Mouse (Mus musculus): ENCODE results near the gene St6galnac6. TPM values are rescaled to one million over a fixed set of nuclear protein-coding genes. Genes with fewer than 3 reads are reported as not detected.

St6galnac6 gene
- polyA plus RNA-seq, 1 experiment from 2014 or later, result 21.6 TPM

GRCm38 (mm10) chr2:32642813-32643212, 43.3 kb downstream of the St6galnac6 start:
- no peak for ATAC-seq
- Histone ChIP-seq H3K4me3 (replicated peaks; ENCODE audit: low read length) (no peak overlapping the region), H3K36me3 (ENCODE audit: control insufficient read depth, insufficient read depth) (no peaks in the 10 kb centered on the region), H3K9me3 (ENCODE audit: control insufficient read depth, low read length) (no peaks in the 10 kb centered on the region), H3K4me1 (replicated peaks; ENCODE audit: control insufficient read depth, insufficient read depth, low read length) (no peaks in the 10 kb centered on the region), H3K27ac (ENCODE audit: low read length) (no peak overlapping the region), H3K9ac (replicated peaks; ENCODE audit: low read depth, low read length) (no peak overlapping the region), H3K27me3 (replicated peaks; ENCODE audit: control insufficient read depth, insufficient read depth, low read length) (no peaks in the 10 kb centered on the region), H3K4me2 (ENCODE audit: low read length) (no peak overlapping the region)
- 60% methylated on average over 7 of the region's 7 CpGs for WGBS

- H3K9ac ChIP-seq (replicated peaks; ENCODE audit: low read depth, low read length), result no peak overlapping the region
- H3K4me3 ChIP-seq (replicated peaks; ENCODE audit: low read length), result no peak overlapping the region
- H3K4me1 ChIP-seq (replicated peaks; ENCODE audit: control insufficient read depth, insufficient read depth, low read length), result no peaks in the 10 kb centered on the region
- ATAC-seq, result no peak
- no peak overlapping the region for H3K4me2 ChIP-seq (ENCODE audit: low read length)
- WGBS, result 83% methylated on average over 9 of the region's 9 CpGs
- no peaks in the 10 kb centered on the region for H3K9me3 ChIP-seq (ENCODE audit: control insufficient read depth, low read length)
- H3K27me3 ChIP-seq (replicated peaks; ENCODE audit: control insufficient read depth, insufficient read depth, low read length), result no peaks in the 10 kb centered on the region
- no peaks in the 10 kb centered on the region for H3K36me3 ChIP-seq (ENCODE audit: control insufficient read depth, insufficient read depth)
- no peak overlapping the region for H3K27ac ChIP-seq (ENCODE audit: low read length)
These were observed 44.6 kb downstream of the St6galnac6 start for GRCm38 (mm10) chr2:32644083-32644482.

- WGBS, result 88% methylated on average over 8 of the region's 8 CpGs
- Histone ChIP-seq H3K27me3 (replicated peaks; ENCODE audit: control insufficient read depth, insufficient read depth, low read length) (no peaks in the 10 kb centered on the region), H3K27ac (ENCODE audit: low read length) (no peak overlapping the region), H3K4me1 (replicated peaks; ENCODE audit: control insufficient read depth, insufficient read depth, low read length) (no peaks in the 10 kb centered on the region), H3K4me3 (replicated peaks; ENCODE audit: low read length) (no peak overlapping the region), H3K36me3 (ENCODE audit: control insufficient read depth, insufficient read depth) (no peaks in the 10 kb centered on the region), H3K9me3 (ENCODE audit: control insufficient read depth, low read length) (no peaks in the 10 kb centered on the region), H3K4me2 (ENCODE audit: low read length) (no peak overlapping the region), H3K9ac (replicated peaks; ENCODE audit: low read depth, low read length) (no peak overlapping the region)
- ATAC-seq, result no peak
These were observed 45.4 kb downstream of the St6galnac6 start for GRCm38 (mm10) chr2:32644799-32645475.

GRCm38 (mm10) chr2:32645647-32646046, 46.1 kb downstream of the St6galnac6 start:
- ATAC-seq, result no peak
- H3K36me3 ChIP-seq (ENCODE audit: control insufficient read depth, insufficient read depth), result no peaks in the 10 kb centered on the region
- no peak overlapping the region for H3K4me3 ChIP-seq (replicated peaks; ENCODE audit: low read length)
- 77% methylated on average over 3 of the region's 3 CpGs for WGBS
- no peaks in the 10 kb centered on the region for H3K27me3 ChIP-seq (replicated peaks; ENCODE audit: control insufficient read depth, insufficient read depth, low read length)
- no peak overlapping the region for H3K9ac ChIP-seq (replicated peaks; ENCODE audit: low read depth, low read length)
- no peak overlapping the region for H3K27ac ChIP-seq (ENCODE audit: low read length)
- H3K4me1 ChIP-seq (replicated peaks; ENCODE audit: control insufficient read depth, insufficient read depth, low read length), result no peaks in the 10 kb centered on the region
- H3K4me2 ChIP-seq (ENCODE audit: low read length), result no peak overlapping the region
- H3K9me3 ChIP-seq (ENCODE audit: control insufficient read depth, low read length), result no peaks in the 10 kb centered on the region

- no peak within 1 kb of the TSS for H3K27ac ChIP-seq (ENCODE audit: low read length)
- no peaks in the 10 kb centered on the region for H3K27me3 ChIP-seq (replicated peaks; ENCODE audit: control insufficient read depth, insufficient read depth, low read length)
- ATAC-seq, result no peak
- peak within 1 kb of the TSS; percentile 17 for H3K4me3 ChIP-seq (replicated peaks; ENCODE audit: low read length)
- H3K9me3 ChIP-seq (ENCODE audit: control insufficient read depth, low read length), result no peaks in the 10 kb centered on the region
- no peak within 1 kb of the TSS for H3K9ac ChIP-seq (replicated peaks; ENCODE audit: low read depth, low read length)
- H3K36me3 ChIP-seq (ENCODE audit: control insufficient read depth, insufficient read depth), result no peaks in the 10 kb centered on the region
- no peak within 1 kb of the TSS for H3K4me2 ChIP-seq (ENCODE audit: low read length)
- WGBS, result 64% methylated on average over 31 of the region's 31 CpGs
- H3K4me1 ChIP-seq (replicated peaks; ENCODE audit: control insufficient read depth, insufficient read depth, low read length), result no peaks in the 10 kb centered on the region
These were observed 47.0 kb downstream of the St6galnac6 start, which contains the start of gene Eng for GRCm38 (mm10) chr2:32646379-32647056. Eng (plus strand) TSS chr2:32646595.

- H3K9ac ChIP-seq (replicated peaks; ENCODE audit: low read depth, low read length), result no peak overlapping the region
- H3K4me3 ChIP-seq (replicated peaks; ENCODE audit: low read length), result no peak overlapping the region; the same call in 1 of the 2 replicates
- no peaks in the 10 kb centered on the region for H3K27me3 ChIP-seq (replicated peaks; ENCODE audit: control insufficient read depth, insufficient read depth, low read length)
- ATAC-seq, result no peak
- WGBS, result 89% methylated on average over 7 of the region's 7 CpGs
- H3K4me1 ChIP-seq (replicated peaks; ENCODE audit: control insufficient read depth, insufficient read depth, low read length), result no peaks in the 10 kb centered on the region
- no peaks in the 10 kb centered on the region for H3K36me3 ChIP-seq (ENCODE audit: control insufficient read depth, insufficient read depth)
- H3K27ac ChIP-seq (ENCODE audit: low read length), result no peak overlapping the region
- H3K9me3 ChIP-seq (ENCODE audit: control insufficient read depth, low read length), result no peaks in the 10 kb centered on the region
- H3K4me2 ChIP-seq (ENCODE audit: low read length), result no peak overlapping the region
These were observed 47.9 kb downstream of the St6galnac6 start for GRCm38 (mm10) chr2:32647366-32647765.

GRCm38 (mm10) chr2:32653764-32654163, 54.3 kb downstream of the St6galnac6 start:
- Histone ChIP-seq H3K9ac (replicated peaks; ENCODE audit: low read depth, low read length) (no peak overlapping the region), H3K4me3 (replicated peaks; ENCODE audit: low read length) (no peak overlapping the region), H3K9me3 (ENCODE audit: control insufficient read depth, low read length) (no peaks in the 10 kb centered on the region), H3K27ac (ENCODE audit: low read length) (no peak overlapping the region), H3K36me3 (ENCODE audit: control insufficient read depth, insufficient read depth) (no peaks in the 10 kb centered on the region), H3K4me1 (replicated peaks; ENCODE audit: control insufficient read depth, insufficient read depth, low read length) (no peaks in the 10 kb centered on the region), H3K4me2 (ENCODE audit: low read length) (no peak overlapping the region), H3K27me3 (replicated peaks; ENCODE audit: control insufficient read depth, insufficient read depth, low read length) (no peaks in the 10 kb centered on the region)
- no peak for ATAC-seq
- 56% methylated on average over 7 of the region's 7 CpGs for WGBS

- Histone ChIP-seq H3K4me2 (ENCODE audit: low read length) (no peak overlapping the region), H3K9ac (replicated peaks; ENCODE audit: low read depth, low read length) (no peak overlapping the region), H3K4me1 (replicated peaks; ENCODE audit: control insufficient read depth, insufficient read depth, low read length) (no peaks in the 10 kb centered on the region), H3K36me3 (ENCODE audit: control insufficient read depth, insufficient read depth) (no peaks in the 10 kb centered on the region), H3K27me3 (replicated peaks; ENCODE audit: control insufficient read depth, insufficient read depth, low read length) (no peaks in the 10 kb centered on the region), H3K9me3 (ENCODE audit: control insufficient read depth, low read length) (no peaks in the 10 kb centered on the region), H3K4me3 (replicated peaks; ENCODE audit: low read length) (no peak overlapping the region), H3K27ac (ENCODE audit: low read length) (no peak overlapping the region)
- ATAC-seq, result no peak
- WGBS, result 82% methylated on average over 14 of the region's 14 CpGs
These were observed 55.4 kb downstream of the St6galnac6 start for GRCm38 (mm10) chr2:32654743-32655393.

GRCm38 (mm10) chr2:32655394-32655744, 55.9 kb downstream of the St6galnac6 start:
- H3K9me3 ChIP-seq (ENCODE audit: control insufficient read depth, low read length), result no peaks in the 10 kb centered on the region
- H3K27ac ChIP-seq (ENCODE audit: low read length), result no peak overlapping the region
- WGBS, result 83% methylated on average over 3 of the region's 3 CpGs
- no peak overlapping the region for H3K4me3 ChIP-seq (replicated peaks; ENCODE audit: low read length)
- no peaks in the 10 kb centered on the region for H3K36me3 ChIP-seq (ENCODE audit: control insufficient read depth, insufficient read depth)
- no peak for ATAC-seq
- H3K4me1 ChIP-seq (replicated peaks; ENCODE audit: control insufficient read depth, insufficient read depth, low read length), result no peaks in the 10 kb centered on the region
- no peak overlapping the region for H3K4me2 ChIP-seq (ENCODE audit: low read length)
- no peak overlapping the region for H3K9ac ChIP-seq (replicated peaks; ENCODE audit: low read depth, low read length)
- H3K27me3 ChIP-seq (replicated peaks; ENCODE audit: control insufficient read depth, insufficient read depth, low read length), result no peaks in the 10 kb centered on the region

Measured in forebrain, embryonic 16.5 days (tissue).